Mouse (Mus musculus) c-Kit-positive CD71-negative TER-119-negative erythroid progenitor cells, embryonic 14.5 days (primary cell): Measurements from ENCODE around the gene Hist1h4a.
"Not testable (repeated sequence)": the region's sequence is repeated elsewhere in the genome, so short reads cannot be mapped to it uniquely, and the experiment has no call there.

Experiments
- DNase-seq: peaks from one replicate; pipeline ENCODE4 v3.0.0-alpha.2; 2013; ENCODE audit warnings: low read depth

The Hist1h4a gene

DNA sequence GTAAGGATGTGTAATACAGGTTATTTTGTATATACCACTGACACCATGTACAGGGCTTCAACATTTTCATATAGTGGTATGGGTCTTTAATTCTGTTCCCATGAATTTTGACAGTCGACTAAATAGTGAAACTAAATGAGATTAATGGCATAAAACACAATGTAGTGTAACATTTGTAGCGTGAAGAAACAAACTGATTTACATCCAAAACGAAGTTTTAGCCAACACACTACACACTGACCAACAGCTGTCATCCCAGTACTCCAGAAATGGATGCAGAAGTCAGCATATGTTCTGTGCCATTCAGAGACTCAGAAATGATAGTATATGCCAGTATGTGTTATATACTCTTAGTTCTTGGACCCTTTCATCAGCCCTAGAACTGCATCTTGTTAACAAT lies 3.1 kb downstream of the Hist1h4a start:
- no peak for DNase-seq

DNA sequence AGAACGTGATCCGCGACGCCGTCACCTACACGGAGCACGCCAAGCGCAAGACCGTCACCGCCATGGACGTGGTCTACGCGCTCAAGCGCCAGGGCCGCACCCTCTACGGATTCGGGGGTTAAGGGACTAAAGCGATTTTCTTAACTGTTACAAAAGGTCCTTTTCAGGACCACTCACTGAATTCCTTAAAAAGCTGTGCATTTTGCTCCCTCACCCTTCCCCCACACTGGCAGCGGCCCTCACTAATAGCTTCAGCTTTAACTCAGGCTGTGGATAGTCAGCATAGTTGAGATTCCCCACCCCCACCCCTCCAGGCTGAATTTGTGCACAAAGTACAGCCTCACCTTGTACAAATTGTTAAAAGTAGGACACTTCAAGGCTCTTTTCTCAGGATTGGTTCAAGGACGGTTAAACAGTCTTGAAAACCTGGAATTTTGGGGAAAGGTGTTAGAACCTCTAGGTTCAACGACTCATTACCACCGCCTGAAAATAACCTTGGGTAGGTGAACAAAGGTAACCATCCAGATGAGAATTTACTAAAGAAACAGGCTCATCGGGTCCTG lies 3.7 kb downstream of the Hist1h4a start:
- no peak for DNase-seq

- DNase-seq: peak; percentile 95
Measured at GRCm38 (mm10) chr13:23756790-23757189, 4.2 kb downstream of the Hist1h4a start, which contains the start of gene Hist1h4b. TSS of gene Hist1h4b (plus strand) at chr13:23757013.

DNA sequence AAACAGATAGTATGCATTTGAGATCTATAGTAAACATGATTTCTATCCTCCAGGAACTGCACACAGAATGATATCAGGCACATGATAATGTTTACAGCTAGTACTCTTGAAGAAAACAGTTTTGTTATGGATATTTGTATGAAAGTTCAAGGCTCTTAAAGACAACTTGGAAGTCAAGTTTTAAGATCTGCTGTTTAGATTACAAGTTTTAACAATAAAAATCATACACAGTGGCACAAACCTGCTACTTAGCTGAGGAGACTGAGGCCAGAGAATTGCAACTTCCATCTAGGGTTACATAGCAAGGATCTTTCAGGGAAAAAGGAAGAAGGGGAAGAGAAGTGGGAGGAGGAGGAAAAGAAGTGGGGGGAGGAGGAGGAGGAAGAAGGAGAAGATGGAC lies 6.0 kb downstream of the Hist1h4a start:
- DNase-seq: no peak

DNA sequence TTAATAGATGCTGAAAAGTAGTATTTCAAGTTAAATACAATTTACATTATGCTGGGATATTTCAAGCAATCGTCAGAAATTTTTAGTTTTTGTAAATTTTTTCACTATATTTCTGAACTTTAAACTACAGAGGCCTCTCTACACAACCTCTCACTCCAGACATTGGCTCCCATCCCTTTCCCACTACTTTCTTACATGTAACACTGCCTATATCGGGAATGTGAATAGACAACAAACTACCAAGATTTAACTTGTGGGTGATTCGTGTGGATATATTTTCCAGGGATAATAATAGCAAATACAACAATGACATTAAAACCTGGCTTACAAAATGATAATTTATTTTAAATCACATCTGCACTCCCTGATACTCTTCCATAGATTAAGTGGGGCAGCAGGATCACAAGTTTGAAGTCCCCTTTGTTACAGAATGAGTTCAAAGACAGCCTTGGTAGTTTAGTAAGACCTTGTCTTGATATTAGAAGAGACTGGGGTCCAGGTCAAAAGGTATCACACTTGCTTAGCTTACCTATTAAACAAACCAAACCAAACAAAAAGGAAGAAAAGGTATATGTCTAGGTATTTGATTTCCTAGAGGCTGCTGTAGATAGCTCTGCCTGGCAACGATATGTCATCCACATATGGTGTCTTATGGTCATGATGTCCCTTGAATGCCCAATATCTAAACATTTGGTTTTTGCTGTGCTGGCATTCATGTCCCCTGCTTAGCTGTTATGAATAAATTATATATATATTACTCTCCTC lies 7.5 kb downstream of the Hist1h4a start:
- no peak for DNase-seq

GRCm38 (mm10) chr13:23752742-23753172 lies 8.3 kb downstream of the Hist1h4a start:
- no peak for DNase-seq

DNA sequence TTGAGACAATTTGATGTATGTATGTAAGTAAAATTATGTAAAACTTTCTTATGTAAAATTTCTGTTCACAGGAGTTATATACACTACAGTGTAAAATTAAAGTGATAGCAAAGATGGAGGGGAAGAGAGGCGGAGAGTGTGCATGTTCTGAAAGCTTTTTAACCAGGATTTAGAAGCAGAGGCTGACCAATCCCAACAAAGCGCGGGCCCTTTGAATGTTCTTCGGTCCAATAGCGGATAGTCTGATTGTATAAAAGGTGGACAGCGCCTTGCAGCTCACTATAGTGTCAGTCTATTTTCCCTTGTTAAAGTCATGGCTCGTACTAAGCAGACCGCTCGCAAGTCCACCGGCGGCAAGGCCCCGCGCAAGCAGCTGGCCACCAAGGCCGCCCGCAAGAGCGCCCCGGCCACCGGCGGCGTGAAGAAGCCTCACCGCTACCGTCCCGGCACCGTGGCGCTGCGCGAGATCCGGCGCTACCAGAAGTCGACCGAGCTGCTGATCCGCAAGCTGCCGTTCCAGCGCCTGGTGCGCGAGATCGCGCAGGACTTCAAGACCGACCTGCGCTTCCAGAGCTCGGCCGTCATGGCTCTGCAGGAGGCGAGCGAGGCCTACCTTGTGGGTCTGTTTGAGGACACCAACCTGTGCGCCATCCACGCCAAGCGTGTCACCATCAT lies 8.8 kb downstream of the Hist1h4a start, which contains the start of gene Hist1h3b:
Hist1h3b (plus strand) TSS at position 201 of the 675 bp plus-strand sequence.
- DNase-seq: peak; percentile 89

DNA sequence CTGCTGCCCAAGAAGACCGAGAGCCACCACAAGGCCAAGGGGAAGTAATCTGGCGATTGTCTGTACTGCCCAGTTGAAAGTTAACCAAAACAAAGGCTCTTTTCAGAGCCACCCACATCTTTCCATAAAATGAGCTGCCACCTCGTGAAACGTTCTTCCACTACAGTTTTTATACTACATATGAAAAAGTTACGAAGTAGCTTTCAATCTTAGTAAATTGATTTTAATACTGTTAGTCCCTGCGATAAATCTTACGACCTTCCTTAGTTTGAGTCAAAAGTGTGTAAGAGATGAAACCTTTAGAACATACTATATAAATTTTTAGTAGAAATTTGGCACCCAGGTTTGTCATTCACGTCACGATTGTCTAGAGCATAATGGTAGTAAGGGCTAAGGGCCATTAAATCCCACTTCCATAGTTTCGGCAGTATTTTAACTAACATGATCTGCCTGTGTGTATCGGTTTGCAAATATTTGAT lies 9.5 kb downstream of the Hist1h4a start:
- no peak for DNase-seq

- not testable (repeated sequence) for DNase-seq
Measured at GRCm38 (mm10) chr13:23750839-23751477, 10.1 kb downstream of the Hist1h4a start, which contains the start of gene Hist1h2ab. TSS of gene Hist1h2ab (plus strand) at chr13:23751126.

- DNase-seq: no peak
Measured at GRCm38 (mm10) chr13:23749563-23750121, 11.4 kb downstream of the Hist1h4a start.

- DNase-seq: no peak
Measured at GRCm38 (mm10) chr13:23747892-23748288, 13.1 kb downstream of the Hist1h4a start.

- DNase-seq: no peak
Measured at GRCm38 (mm10) chr13:23747081-23747891, 13.7 kb downstream of the Hist1h4a start.

GRCm38 (mm10) chr13:23746201-23747080 lies 14.6 kb downstream of the Hist1h4a start, which contains the start of gene Hist1h2bb:
TSS of gene Hist1h2bb (plus strand) at chr13:23746734.
- peak; percentile 82 for DNase-seq

GRCm38 (mm10) chr13:23745381-23746161 lies 15.5 kb downstream of the Hist1h4a start, which contains the start of gene Hist1h3c:
TSS of gene Hist1h3c (minus strand) at chr13:23745602.
- peak; percentile 89 for DNase-seq

DNA sequence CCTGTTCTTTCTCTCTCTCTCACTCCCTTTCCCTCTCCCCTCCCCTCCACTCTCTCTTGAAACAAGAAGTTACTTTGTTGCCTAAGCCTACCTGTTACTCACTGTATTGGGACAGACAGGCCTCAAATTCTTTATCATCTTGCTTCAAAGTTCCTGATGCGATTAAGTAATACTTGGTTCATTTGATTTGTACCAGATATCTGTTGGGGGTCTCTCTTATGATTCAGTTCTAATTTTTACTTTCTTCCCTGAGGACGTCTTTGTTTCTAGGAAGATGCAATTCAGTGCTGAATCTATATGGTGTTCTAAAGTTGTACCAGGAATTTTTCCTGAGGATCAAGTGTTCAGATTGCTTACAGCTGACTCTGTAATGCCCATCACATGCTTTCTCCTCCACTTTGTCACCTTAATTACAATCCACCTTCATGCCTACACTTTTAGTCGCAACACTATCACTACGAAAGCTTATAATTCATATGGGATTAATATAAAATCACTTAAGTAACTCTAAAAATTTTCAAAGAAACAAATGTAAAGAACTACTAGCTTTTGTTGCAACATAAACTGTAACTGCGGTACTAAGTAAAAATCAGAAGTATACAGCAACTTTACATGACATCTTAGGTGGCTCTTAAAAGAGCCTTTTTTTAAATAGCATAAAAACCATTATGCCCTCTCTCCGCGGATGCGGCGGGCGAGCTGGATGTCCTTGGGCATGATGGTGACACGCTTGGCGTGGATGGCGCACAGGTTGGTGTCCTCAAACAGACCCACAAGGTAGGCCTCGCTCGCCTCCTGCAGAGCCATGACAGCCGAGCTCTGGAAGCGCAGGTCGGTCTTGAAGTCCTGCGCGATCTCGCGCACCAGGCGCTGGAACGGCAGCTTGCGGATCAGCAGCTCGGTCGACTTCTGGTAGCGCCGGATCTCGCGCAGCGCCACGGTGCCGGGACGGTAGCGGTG lies 16.3 kb downstream of the Hist1h4a start:
- no peak for DNase-seq

GRCm38 (mm10) chr13:23743963-23744362 lies 17.1 kb downstream of the Hist1h4a start:
- DNase-seq: no peak

- no peak for DNase-seq
Measured at GRCm38 (mm10) chr13:23743215-23743614, 17.8 kb downstream of the Hist1h4a start.

DNA sequence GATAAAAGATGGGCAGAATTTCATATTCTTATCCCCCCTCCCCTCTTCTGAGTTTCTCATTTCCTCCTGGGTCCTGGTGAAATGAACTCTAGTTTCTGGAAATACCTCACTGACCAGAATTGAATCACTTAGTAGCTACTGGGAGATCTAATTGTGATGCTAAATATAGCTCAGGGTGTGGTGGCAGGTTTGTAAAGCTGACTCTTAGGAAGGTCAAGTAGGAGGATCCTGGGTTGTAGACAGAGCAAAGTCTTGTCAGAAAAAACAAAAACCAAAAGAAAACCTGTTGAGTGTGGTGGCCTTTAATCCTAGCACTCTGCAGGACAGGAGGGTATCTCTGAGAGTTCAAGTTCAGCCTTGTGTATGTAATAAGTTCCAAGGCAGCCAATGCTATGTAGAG lies 19.0 kb downstream of the Hist1h4a start:
- no peak for DNase-seq
